Mouse (Mus musculus) midbrain, embryonic 11.5 days (tissue): Measurements from ENCODE around the gene Fxyd6. TPM values are rescaled to one million over a fixed set of nuclear protein-coding genes. Genes with fewer than 3 reads are reported as not detected.

Source experiments
- ATAC-seq: fragments of 200-750 bp; cut with Nextera tagmentation; 2 replicates; pipeline ENCODE4 v1.8.0; 2017; ENCODE audit warnings: moderate TSS enrichment, moderate library complexity; ENCODE audit not compliant: low FRiP score
- DNase-seq: peaks from one replicate; pipeline ENCODE4 v3.0.0; 2015; ENCODE audit warnings: low spot score; ENCODE audit errors: missing footprints
- H3K27ac ChIP-seq: fragments of 300-500 bp; sonication (generic); 2 replicates; pipeline ENCODE4 v1.5.1; 2014; ENCODE audit warnings: low read depth, low read length
- H3K27me3 ChIP-seq: fragments of 300-500 bp; sonication (generic); 2 replicates; pipeline ENCODE4 v1.6.1; 2014; ENCODE audit warnings: mild to moderate bottlenecking, low read length, moderate library complexity, mixed read lengths; ENCODE audit not compliant: control insufficient read depth, insufficient read depth
- H3K36me3 ChIP-seq: fragments of 300-500 bp; sonication (generic); 2 replicates; pipeline ENCODE4 v1.6.1; 2014; ENCODE audit warnings: mild to moderate bottlenecking, low read length, moderate library complexity, mixed read lengths; ENCODE audit not compliant: control insufficient read depth, insufficient read depth
- H3K4me1 ChIP-seq: fragments of 300-500 bp; sonication (generic); 2 replicates; pipeline ENCODE4 v1.6.1; 2014; ENCODE audit warnings: low read length; ENCODE audit not compliant: control insufficient read depth, insufficient read depth
- H3K4me2 ChIP-seq: fragments of 300-500 bp; sonication (generic); 2 replicates; pipeline ENCODE4 v1.6.1; 2014; ENCODE audit warnings: mild to moderate bottlenecking, moderate library complexity
- H3K4me3 ChIP-seq: fragments of 300-500 bp; sonication (generic); 2 replicates; pipeline ENCODE4 v1.5.1; 2014; ENCODE audit warnings: low read depth, low read length
- H3K9ac ChIP-seq: fragments of 300-500 bp; sonication (generic); 2 replicates; pipeline ENCODE4 v1.6.1; 2014; ENCODE audit warnings: low read length
- H3K9me3 ChIP-seq: fragments of 300-500 bp; sonication (generic); 2 replicates; pipeline ENCODE4 v1.6.1; 2016; ENCODE audit warnings: low read length; ENCODE audit not compliant: control insufficient read depth
- WGBS: fragments of 180-500 bp; shearing (Covaris S2); extraction: QIAGEN DNeasy Blood & Tissue Kit; methylation state at CpG from one replicate; pipeline ENCODE4 v1.1.7; 2014; 5-methylcytosine and 5-hydroxymethylcytosine counted together
- polyA plus RNA-seq: library from polyadenylated mRNA; unstranded; fragments of >200 nt; fragmentation: Nextera tagmentation; extraction: Ambion mirVana; gene quantifications from 2 replicates; pipeline ENCODE4 v1.2.1, GENCODE M21; 2014

Gene Fxyd6
- polyA plus RNA-seq, 1 experiment from 2014 or later: 129 TPM

DNA sequence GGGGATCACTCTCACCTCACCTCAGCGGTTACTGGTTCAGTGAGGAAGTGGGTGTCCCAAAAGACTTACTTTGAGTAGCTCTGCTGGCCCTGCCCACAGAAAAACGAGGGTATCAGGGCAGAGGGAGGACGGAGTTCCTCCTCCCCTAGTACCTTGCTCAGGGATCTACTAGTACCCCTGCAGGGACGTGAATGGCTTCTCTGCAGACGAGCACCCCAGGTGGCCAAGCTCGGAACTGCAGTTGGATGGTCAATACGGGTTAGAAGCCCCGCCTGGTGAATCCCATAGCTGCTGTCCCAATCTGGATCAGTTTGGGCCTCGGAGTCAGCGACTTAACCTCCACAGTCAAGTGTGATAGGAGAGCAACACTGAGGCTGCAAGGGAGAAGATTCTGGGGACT, 42.3 kb downstream of the Fxyd6 start:
- no peaks in the 10 kb centered on the region; the same call in 1 of the 2 replicates for H3K4me1 ChIP-seq
- ATAC-seq (peak; percentile 38; the same call in 1 of the 2 replicates), DNase-seq (peak; percentile 100)
- H3K4me3 ChIP-seq: no peak overlapping the region
- H3K27ac ChIP-seq: no peak overlapping the region
- H3K9ac ChIP-seq: no peak overlapping the region
- H3K9me3 ChIP-seq: no peaks in the 10 kb centered on the region
- peak overlapping the region; percentile 16; the same call in 1 of the 2 replicates for H3K4me2 ChIP-seq
- 5% methylated on average over 10 of the region's 10 CpGs for WGBS
- no peaks in the 10 kb centered on the region for H3K27me3 ChIP-seq
- no peaks in the 10 kb centered on the region for H3K36me3 ChIP-seq

DNA sequence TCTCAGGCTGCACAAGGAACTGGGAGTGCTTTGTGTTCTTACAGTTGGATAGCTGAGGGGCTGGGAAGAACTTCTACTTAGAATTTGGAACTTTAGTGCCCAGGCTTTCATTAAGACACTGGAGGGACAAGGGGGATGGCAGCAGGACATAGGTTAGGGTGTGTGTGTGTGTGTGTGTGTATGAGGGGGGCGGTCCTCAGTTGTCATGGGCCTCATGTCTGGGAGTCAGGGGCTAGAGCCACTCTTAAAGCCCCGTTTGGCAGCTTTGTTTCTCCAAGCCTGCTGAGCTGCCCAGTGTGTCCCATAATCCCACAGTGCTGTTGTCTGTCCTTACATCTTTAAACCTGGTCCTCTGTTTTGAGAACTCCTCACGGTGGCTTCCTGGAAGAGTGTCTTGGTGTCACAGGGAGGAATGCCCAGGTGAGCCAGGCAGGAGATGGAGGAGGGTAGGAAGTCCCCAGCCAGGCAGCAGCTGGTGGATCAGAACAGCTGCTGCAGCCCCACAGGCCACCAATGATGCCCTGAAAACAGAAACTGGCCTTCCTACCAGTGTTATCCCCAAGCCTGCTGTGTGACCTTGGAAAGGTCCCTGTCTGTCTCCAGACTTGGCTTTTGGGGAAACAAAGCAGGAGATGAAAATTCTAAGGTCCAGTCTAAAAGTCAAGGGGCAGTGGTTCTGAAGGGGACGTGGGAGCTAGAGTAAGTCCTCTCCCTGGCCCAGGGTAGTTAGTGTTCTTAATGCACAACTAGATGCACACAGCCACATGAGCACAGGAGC, 42.9 kb downstream of the Fxyd6 start:
- H3K9ac ChIP-seq: no peak overlapping the region
- no peak overlapping the region for H3K27ac ChIP-seq
- H3K27me3 ChIP-seq: no peaks in the 10 kb centered on the region; the same call in 1 of the 2 replicates
- ATAC-seq: no peak
- no peaks in the 10 kb centered on the region for H3K9me3 ChIP-seq
- no peak overlapping the region for H3K4me3 ChIP-seq
- no peak for DNase-seq
- H3K4me2 ChIP-seq: no peak overlapping the region
- no peaks in the 10 kb centered on the region for H3K36me3 ChIP-seq
- WGBS: 79% methylated on average over 4 of the region's 4 CpGs
- no peaks in the 10 kb centered on the region; the same call in 1 of the 2 replicates for H3K4me1 ChIP-seq

DNA sequence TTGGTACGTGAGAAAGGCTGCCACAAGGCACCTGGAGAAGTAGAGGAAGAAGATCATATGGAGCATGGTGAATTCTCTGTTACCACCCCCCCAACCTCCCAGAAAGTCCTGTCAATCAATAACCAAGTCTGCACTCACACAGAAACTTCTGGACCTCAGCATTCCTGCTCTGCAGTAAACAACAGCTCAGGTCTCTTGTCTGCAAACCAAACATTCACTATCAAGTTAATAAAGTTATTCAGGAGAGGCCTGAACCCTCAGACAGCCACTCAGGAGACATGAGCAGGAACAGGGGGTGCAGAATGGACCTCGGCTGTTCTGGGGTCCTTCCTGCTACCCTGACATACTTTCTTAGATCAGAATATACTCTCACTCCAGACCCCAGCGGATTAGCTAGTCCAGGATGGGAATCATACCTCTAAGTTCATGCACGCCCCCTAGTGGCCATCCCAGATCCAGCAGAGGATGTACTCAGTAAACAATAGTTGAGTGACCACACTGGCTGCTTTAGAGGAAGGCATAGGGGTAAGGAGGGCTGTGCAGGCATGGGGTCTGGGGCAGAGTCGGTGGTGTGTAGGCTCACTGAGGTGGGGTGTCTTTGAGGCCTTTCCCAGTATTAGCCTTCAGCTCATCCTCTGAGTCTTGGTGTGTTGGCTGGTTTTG, 43.6 kb downstream of the Fxyd6 start:
- 58% methylated on average over 5 of the region's 5 CpGs for WGBS
- Histone ChIP-seq H3K9ac (no peak overlapping the region), H3K4me2 (no peak overlapping the region), H3K4me1 (no peaks in the 10 kb centered on the region), H3K9me3 (no peaks in the 10 kb centered on the region), H3K27me3 (no peaks in the 10 kb centered on the region; the same call in 1 of the 2 replicates), H3K36me3 (no peaks in the 10 kb centered on the region), H3K27ac (no peak overlapping the region), H3K4me3 (no peak overlapping the region)
- no peak for ATAC-seq
- peak; percentile 91 for DNase-seq

DNA sequence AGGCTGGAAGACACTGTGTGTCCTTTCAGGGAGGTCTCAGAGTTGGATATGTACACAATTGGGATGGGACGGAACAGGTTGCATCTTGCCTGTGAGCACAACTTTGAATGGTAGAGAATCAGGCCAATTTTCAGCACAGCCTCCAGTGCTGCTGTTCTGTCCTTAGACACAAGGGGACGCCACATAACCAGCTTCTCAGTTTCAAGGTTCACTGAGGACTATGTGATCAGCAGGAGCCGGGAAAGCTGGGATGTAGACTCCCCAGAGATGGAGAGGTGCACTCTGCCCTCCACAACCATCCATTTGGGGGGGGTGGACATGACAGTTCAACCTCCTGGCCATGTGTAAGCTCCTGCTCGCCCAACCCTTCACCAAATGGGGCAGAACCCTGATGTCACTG, 45.9 kb downstream of the Fxyd6 start:
- Histone ChIP-seq H3K4me3 (no peak overlapping the region), H3K27ac (no peak overlapping the region), H3K9me3 (no peaks in the 10 kb centered on the region), H3K9ac (no peak overlapping the region), H3K4me2 (no peak overlapping the region), H3K27me3 (no peaks in the 10 kb centered on the region; the same call in 1 of the 2 replicates), H3K36me3 (no peaks in the 10 kb centered on the region), H3K4me1 (no peaks in the 10 kb centered on the region)
- ATAC-seq: peak; percentile 24; the same call in 1 of the 2 replicates
- WGBS: 45% methylated on average over 4 of the region's 4 CpGs
- peak; percentile 89 for DNase-seq

DNA sequence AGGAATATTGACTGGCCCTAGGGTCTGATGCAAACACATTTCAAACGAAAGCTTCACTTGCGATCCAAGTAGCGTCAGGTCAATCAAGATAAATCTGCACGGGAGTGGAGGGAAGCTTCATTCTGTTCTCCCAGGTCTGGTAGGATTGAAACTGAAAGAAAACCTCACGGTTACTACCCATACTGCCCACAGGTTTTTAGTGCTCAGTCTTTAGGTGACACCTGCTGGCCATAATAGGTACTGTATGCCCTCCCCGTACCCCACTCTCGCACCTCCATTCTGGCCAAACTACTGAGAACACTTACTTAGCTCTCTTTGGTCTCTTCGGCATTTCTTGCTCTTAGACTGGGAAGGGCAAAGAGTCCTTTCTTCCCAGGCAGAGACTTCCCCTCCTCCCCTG, 47.3 kb downstream of the Fxyd6 start:
- DNase-seq (no peak), ATAC-seq (no peak)
- no peak overlapping the region for H3K9ac ChIP-seq
- no peak overlapping the region for H3K4me2 ChIP-seq
- H3K36me3 ChIP-seq: no peaks in the 10 kb centered on the region
- H3K27me3 ChIP-seq: no peaks in the 10 kb centered on the region; the same call in 1 of the 2 replicates
- H3K4me1 ChIP-seq: no peaks in the 10 kb centered on the region
- no peak overlapping the region for H3K4me3 ChIP-seq
- WGBS: 34% methylated on average over 8 of the region's 8 CpGs
- no peaks in the 10 kb centered on the region for H3K9me3 ChIP-seq
- H3K27ac ChIP-seq: no peak overlapping the region

DNA sequence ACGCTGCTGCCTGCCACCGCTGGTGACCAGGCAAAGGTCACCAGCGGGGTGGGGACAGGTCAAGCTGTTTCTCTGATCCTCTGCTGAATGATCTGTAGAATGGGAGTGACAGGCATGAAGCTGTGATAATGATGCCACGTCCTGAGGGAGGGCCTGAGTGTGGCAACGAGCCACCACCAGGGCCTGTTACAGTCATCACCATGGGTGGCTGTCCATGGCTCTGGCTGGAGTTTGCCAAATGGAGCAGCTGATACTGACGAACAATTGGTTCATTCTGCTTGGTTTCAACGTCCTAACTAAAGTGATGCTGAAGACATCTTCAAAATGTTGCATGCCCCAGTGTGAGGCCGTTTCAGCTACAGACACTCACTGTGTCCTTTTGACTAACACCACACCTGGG, 48.3 kb downstream of the Fxyd6 start:
- 60% methylated on average over 8 of the region's 8 CpGs for WGBS
- H3K27me3 ChIP-seq: no peaks in the 10 kb centered on the region; the same call in 1 of the 2 replicates
- DNase-seq (no peak), ATAC-seq (no peak)
- H3K4me1 ChIP-seq: no peaks in the 10 kb centered on the region
- H3K4me3 ChIP-seq: no peak overlapping the region
- no peak overlapping the region for H3K4me2 ChIP-seq
- no peaks in the 10 kb centered on the region for H3K9me3 ChIP-seq
- H3K9ac ChIP-seq: no peak overlapping the region
- no peaks in the 10 kb centered on the region for H3K36me3 ChIP-seq
- no peak overlapping the region for H3K27ac ChIP-seq

DNA sequence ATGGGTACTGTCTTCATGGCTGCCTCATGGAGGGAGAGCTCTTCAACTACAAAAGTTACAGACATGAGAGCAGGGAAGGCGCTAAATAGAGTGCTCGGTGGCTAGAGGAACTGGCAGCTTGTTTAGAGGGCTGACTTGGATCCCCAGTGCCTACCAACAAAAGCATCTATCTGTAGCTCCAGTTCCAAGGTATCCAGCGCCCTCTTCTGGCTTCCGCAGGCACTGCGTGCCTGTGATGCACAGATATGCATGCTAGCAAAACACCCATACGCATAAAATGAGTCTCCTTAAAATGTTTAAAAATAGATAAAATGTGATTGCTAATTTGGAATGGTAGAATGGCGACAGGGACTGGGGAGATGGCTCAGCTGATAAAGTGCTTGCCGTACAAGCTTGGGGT, 51.2 kb downstream of the Fxyd6 start:
- Histone ChIP-seq H3K27me3 (no peaks in the 10 kb centered on the region; the same call in 1 of the 2 replicates), H3K4me2 (no peak overlapping the region), H3K4me3 (no peak overlapping the region), H3K27ac (no peak overlapping the region), H3K4me1 (no peaks in the 10 kb centered on the region), H3K9ac (no peak overlapping the region), H3K9me3 (no peaks in the 10 kb centered on the region), H3K36me3 (no peaks in the 10 kb centered on the region)
- DNase-seq (peak; percentile 88), ATAC-seq (no peak)
- WGBS: 61% methylated on average over 8 of the region's 8 CpGs

DNA sequence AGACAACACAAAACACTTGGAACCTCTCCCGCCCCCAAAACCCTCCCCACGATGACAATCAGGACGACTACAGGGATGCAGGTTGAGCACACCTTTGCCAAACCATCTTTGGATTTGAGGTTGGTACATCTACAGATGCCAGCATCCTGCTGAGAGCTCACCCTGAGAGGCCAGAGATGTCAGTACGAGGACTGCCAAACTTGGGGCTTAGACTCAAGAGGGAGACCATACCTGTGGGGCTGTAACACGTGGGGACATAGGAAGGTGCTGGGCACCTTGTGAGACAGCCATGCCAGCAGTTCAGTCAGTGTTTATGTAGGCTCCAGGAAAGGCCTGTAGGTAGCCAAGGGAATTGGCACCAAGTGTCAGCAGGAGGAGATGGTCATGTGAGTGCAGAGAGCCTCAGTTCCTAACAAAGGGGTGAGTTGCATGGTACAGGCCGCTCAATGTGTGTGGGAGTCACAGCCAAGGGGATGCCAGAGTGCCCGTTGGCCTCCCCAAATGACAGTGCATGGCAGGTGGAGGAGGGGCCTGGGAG, 52.8 kb downstream of the Fxyd6 start:
- Histone ChIP-seq H3K27ac (no peak overlapping the region), H3K4me3 (no peak overlapping the region), H3K4me2 (no peak overlapping the region), H3K4me1 (no peaks in the 10 kb centered on the region), H3K36me3 (no peaks in the 10 kb centered on the region), H3K9ac (no peak overlapping the region), H3K27me3 (no peaks in the 10 kb centered on the region; the same call in 1 of the 2 replicates), H3K9me3 (no peaks in the 10 kb centered on the region)
- ATAC-seq (no peak), DNase-seq (no peak)
- 86% methylated on average over 7 of the region's 7 CpGs for WGBS

DNA sequence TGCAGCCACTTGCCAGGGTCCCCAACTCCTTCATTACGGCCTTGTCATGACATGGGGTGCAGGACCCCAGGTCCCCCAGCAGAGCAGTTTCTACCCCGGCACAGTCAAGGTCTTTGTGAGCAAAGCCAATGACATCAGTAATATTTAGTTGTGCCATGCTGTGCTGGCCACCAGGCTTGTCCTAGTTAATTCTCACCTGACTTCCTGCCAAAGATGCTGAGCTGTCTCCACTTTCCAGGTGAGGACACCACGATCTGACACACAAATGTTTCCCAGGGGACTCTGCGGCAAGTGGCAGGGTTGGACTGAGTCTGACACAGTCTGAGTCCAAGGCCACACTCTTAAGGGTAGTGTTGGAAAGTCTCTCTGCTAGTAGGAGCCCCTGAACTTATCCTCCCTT, 56.5 kb downstream of the Fxyd6 start, which contains the start of gene Dscaml1:
Gene Dscaml1 (plus strand): TSS at position 173 of the 400 bp plus-strand sequence.
- Histone ChIP-seq H3K9me3 (no peaks in the 10 kb centered on the region), H3K9ac (no peak within 1 kb of the TSS), H3K4me2 (no peak within 1 kb of the TSS), H3K4me1 (peaks cover 9% of the 10 kb centered on the region), H3K36me3 (no peaks in the 10 kb centered on the region), H3K27me3 (peaks cover 29% of the 10 kb centered on the region), H3K4me3 (no peak within 1 kb of the TSS), H3K27ac (no peak within 1 kb of the TSS)
- no peak for ATAC-seq
- DNase-seq: peak; percentile 4
- 84% methylated on average over 4 of the region's 4 CpGs for WGBS
